Mouse (Mus musculus) kidney, embryonic 14.5 days (tissue): ENCODE measurements around the gene Syne2. TPM values are rescaled to one million over a fixed set of nuclear protein-coding genes. Genes with fewer than 3 reads are reported as not detected.

Experiments used
- ATAC-seq: fragments of 200-750 bp; cut with Nextera tagmentation; 2 replicates; pipeline ENCODE4 v1.8.0; 2017; ENCODE audit warnings: moderate number of reproducible peaks, mild to moderate bottlenecking, moderate TSS enrichment, moderate library complexity; ENCODE audit not compliant: low FRiP score, low TSS enrichment
- H3K27ac ChIP-seq: fragments of 300-500 bp; sonication (generic); 2 replicates; pipeline ENCODE4 v1.5.1; 2014; ENCODE audit warnings: low read depth, mild to moderate bottlenecking, low read length, moderate library complexity, mixed read lengths
- H3K27me3 ChIP-seq: fragments of 300-500 bp; sonication (generic); 2 replicates; pipeline ENCODE4 v1.6.1; 2014; ENCODE audit warnings: mild to moderate bottlenecking, low read length; ENCODE audit not compliant: control insufficient read depth, insufficient read depth
- H3K36me3 ChIP-seq: fragments of 300-500 bp; sonication (generic); 2 replicates; pipeline ENCODE4 v1.6.1; 2014; ENCODE audit warnings: low read length, mixed read lengths; ENCODE audit not compliant: control insufficient read depth, insufficient read depth
- H3K4me1 ChIP-seq: fragments of 300-500 bp; sonication (generic); 2 replicates; pipeline ENCODE4 v1.6.1; 2014; ENCODE audit warnings: low read length, mixed read lengths; ENCODE audit not compliant: control insufficient read depth, insufficient read depth
- H3K4me2 ChIP-seq: fragments of 300-500 bp; sonication (generic); replicated peaks from 2 replicates; pipeline ENCODE4 v1.6.1; 2014; ENCODE audit warnings: low read depth, mild to moderate bottlenecking, low read length
- H3K4me3 ChIP-seq: fragments of 300-500 bp; sonication (generic); 2 replicates; pipeline ENCODE4 v1.5.1; 2014; ENCODE audit warnings: mild to moderate bottlenecking, low read length
- H3K9ac ChIP-seq: fragments of 300-500 bp; sonication (generic); 2 replicates; pipeline ENCODE4 v1.6.1; 2014; ENCODE audit warnings: low read depth, mild to moderate bottlenecking, low read length, moderate library complexity
- H3K9me3 ChIP-seq: fragments of 300-500 bp; sonication (generic); 2 replicates; pipeline ENCODE4 v1.6.1; 2016; ENCODE audit warnings: low read length; ENCODE audit not compliant: control insufficient read depth
- WGBS: fragments of 180-500 bp; shearing (Covaris S2); extraction: QIAGEN DNeasy Blood & Tissue Kit; methylation state at CpG from one replicate; pipeline ENCODE4 v1.1.7; 2014; 5-methylcytosine and 5-hydroxymethylcytosine counted together
- polyA plus RNA-seq: library from polyadenylated mRNA; unstranded; fragments of >200 nt; fragmentation: Nextera tagmentation; extraction: Ambion mirVana; gene quantifications from 2 replicates; pipeline ENCODE4 v1.2.1, GENCODE M21; 2014

Gene Syne2
- polyA plus RNA-seq, 1 experiment from 2014 or later, result 69.0 TPM

DNA sequence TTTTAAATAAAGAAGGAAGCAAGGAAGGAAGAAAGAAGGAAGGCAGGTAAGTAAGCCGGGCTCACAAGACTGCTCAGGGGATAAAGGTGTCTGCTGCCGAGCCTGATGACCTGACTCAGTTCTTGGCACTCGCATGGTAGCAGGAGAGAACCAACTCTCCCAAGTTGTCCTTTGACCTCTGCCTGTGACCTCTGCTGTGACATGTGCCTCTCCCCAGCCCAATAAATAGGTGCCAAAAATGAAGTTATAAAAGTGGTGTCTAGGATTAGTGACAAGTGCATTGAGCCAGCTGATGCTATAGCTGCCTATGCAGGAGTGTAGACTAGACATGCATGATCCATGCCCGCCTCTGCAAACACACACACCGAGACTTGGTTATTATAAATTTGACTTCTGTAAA is 73.3 kb downstream of the Syne2 start:
- Histone ChIP-seq H3K27me3 (no peaks in the 10 kb centered on the region), H3K9me3 (no peaks in the 10 kb centered on the region), H3K4me3 (no peak overlapping the region), H3K4me2 (no peak overlapping the region), H3K9ac (no peak overlapping the region), H3K36me3 (peaks cover 35% of the 10 kb centered on the region; the same call in 1 of the 2 replicates), H3K4me1 (no peaks in the 10 kb centered on the region), H3K27ac (no peak overlapping the region)
- no peak for ATAC-seq
- 86% methylated on average over 5 of the region's 5 CpGs for WGBS

DNA sequence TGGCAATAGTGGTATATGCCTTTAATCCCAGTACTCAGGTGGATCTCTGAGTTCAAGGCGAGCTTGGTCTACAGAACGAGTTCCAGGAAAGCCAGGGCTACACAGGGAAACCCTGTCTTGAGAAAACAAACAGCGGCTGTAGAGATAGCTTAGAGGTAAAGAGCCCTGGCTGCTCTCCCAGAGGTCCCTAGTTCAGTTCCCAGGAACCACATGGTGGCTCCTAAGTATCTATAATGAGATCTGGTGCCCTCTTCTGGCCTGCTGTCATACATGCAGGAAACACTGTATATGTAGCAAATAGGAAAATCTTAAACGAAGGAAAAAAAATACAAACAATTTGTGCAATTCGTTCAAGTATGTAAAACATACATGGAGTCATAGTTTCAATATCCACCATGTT is 75.5 kb downstream of the Syne2 start:
- Histone ChIP-seq H3K36me3 (peaks cover 38% of the 10 kb centered on the region; the same call in 1 of the 2 replicates), H3K4me2 (no peak overlapping the region)
- WGBS, result 79% methylated on average over 5 of the region's 5 CpGs

DNA sequence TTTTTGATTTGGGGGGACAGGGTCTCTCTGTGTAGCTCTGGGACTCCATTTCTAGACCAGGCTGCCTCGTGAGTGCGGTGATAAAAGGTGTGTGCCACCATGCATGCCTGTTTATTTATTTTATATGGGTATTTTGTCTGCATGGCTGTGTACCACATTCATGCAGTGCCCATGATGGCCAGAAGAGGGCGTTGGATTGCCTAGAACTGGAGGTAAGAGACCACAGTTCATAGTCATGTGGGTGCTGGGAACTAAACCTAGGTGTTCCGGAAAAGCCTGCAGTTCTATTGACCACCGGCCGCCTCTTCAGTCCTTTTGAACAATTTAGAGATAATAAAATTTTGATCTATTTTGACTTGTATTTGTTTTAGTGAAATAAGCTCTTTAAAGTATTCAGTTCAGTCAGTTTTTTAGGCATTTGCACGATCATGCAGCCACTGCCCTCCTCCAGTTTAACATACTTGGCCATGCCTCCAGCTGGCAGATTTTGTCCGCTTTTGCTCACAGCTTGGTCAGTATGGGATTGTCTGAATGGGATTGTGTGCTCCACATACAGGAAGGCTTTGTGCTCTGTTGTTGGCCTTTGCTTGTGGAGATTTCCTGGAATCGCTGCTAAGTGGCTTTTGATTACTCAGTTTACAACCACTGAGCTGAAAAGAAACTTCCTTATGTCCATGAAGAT is 76.5 kb downstream of the Syne2 start:
- H3K27me3 ChIP-seq, result no peaks in the 10 kb centered on the region
- no peak overlapping the region for H3K27ac ChIP-seq
- H3K9ac ChIP-seq, result no peak overlapping the region
- no peak overlapping the region for H3K4me2 ChIP-seq
- ATAC-seq, result no peak
- WGBS, result 82% methylated on average over 9 of the region's 9 CpGs
- no peaks in the 10 kb centered on the region for H3K4me1 ChIP-seq
- H3K9me3 ChIP-seq, result no peaks in the 10 kb centered on the region
- H3K4me3 ChIP-seq, result no peak overlapping the region
- peaks cover 37% of the 10 kb centered on the region; the same call in 1 of the 2 replicates for H3K36me3 ChIP-seq

More for the DNA sequence above, 75.5 kb downstream of the Syne2 start:
- no peak overlapping the region for H3K9ac ChIP-seq
- no peaks in the 10 kb centered on the region for H3K4me1 ChIP-seq
- no peaks in the 10 kb centered on the region for H3K27me3 ChIP-seq
- no peak overlapping the region for H3K4me3 ChIP-seq
- H3K27ac ChIP-seq, result no peak overlapping the region
- H3K9me3 ChIP-seq, result no peaks in the 10 kb centered on the region
- no peak for ATAC-seq

DNA sequence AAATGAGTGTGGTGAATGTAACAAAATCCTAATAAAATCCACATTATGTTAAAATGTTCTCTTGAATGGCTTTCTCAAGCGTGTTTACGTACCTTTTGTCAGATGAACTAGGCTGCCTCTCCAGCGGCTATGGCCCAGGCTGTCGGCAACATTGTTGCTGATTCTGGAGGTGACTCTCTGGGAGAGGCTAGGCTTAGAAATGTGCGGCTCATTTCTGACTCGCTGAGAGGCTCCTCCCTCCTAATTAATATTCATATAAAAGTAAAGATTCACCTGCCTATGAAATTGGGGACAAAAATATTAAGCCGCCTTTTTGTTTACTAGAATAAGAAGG is 77.0 kb downstream of the Syne2 start:
- no peaks in the 10 kb centered on the region for H3K9me3 ChIP-seq
- no peak overlapping the region for H3K4me2 ChIP-seq
- WGBS, result 81% methylated on average over 7 of the region's 7 CpGs
- H3K36me3 ChIP-seq, result peaks cover 37% of the 10 kb centered on the region; the same call in 1 of the 2 replicates
- H3K9ac ChIP-seq, result no peak overlapping the region
- H3K4me3 ChIP-seq, result no peak overlapping the region
- no peaks in the 10 kb centered on the region for H3K4me1 ChIP-seq
- no peaks in the 10 kb centered on the region for H3K27me3 ChIP-seq
- no peak for ATAC-seq
- H3K27ac ChIP-seq, result no peak overlapping the region

DNA sequence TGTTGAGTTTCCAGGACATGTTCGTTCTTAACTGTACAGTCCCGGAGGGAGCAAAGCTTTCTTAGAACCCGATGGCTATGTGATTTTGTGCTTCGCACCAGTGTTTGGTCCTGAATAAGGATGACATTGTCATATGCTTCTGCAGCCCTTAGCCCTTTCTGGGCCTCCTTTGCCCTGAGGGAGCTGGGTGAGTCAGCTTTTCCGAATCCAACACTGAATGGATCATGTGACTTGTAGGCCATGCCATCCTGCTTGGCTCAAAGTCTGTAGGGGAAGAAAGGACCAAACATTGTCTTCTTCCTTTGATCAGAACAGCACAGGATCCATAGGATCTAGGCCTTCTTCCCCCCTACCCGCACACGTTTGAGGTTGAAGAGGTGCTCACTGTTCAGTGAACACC is 79.9 kb downstream of the Syne2 start:
- H3K36me3 ChIP-seq, result peaks cover 18% of the 10 kb centered on the region; the same call in 1 of the 2 replicates
- no peaks in the 10 kb centered on the region for H3K4me1 ChIP-seq
- H3K4me2 ChIP-seq, result no peak overlapping the region
- no peak overlapping the region for H3K9ac ChIP-seq
- no peak for ATAC-seq
- 91% methylated on average over 7 of the region's 7 CpGs for WGBS
- no peak overlapping the region for H3K27ac ChIP-seq
- no peak overlapping the region for H3K4me3 ChIP-seq
- H3K9me3 ChIP-seq, result 0 out of 2 replicates have a peak, but pooled peaks cover 2% of the 10 kb centered on the region
- H3K27me3 ChIP-seq, result no peaks in the 10 kb centered on the region

DNA sequence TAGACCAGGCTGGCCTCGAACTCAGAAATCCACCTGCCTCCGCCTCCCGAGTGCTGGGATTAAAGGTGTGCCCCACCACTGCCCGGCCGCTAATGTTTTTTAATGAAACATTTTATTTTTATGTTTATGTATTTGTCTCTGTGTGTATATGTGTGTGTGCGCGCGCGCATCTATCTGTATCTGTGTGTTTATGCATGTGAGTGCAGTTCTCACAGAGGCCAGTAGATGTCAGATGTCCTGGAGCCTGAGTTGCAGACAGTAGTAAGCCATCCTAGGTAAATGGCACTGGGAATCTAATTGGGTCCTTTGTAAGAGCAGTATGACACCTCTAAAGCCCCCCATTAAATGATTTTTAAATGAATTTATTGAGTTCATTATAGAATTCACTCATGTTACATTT is 83.8 kb downstream of the Syne2 start:
- no peaks in the 10 kb centered on the region for H3K27me3 ChIP-seq
- H3K36me3 ChIP-seq, result peaks cover 17% of the 10 kb centered on the region
- WGBS, result 92% methylated on average over 9 of the region's 9 CpGs
- H3K9ac ChIP-seq, result no peak overlapping the region
- no peaks in the 10 kb centered on the region for H3K4me1 ChIP-seq
- H3K4me2 ChIP-seq, result no peak overlapping the region
- 0 out of 2 replicates have a peak, but pooled peaks cover 2% of the 10 kb centered on the region for H3K9me3 ChIP-seq
- ATAC-seq, result no peak
- H3K4me3 ChIP-seq, result no peak overlapping the region
- no peak overlapping the region for H3K27ac ChIP-seq

DNA sequence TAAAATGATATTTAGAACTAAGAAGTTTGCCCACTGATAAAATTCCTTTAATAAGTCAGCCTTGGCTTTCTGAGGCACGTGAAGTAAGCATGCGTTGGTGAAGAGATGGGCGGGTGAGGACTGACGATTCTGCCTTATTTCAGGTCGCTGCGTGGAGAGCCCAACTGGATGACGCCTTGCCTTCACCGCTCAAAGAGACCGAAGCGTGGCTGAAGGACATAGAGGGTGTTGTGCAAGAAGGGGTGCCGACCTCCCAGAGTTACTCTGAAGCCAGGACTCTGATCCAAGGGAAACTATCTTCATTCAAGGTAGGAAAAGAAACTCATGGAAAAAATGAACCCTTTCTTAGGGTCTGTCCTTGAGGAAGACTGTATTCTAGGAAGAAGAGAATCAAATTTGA is 86.1 kb downstream of the Syne2 start:
- Histone ChIP-seq H3K9ac (no peak overlapping the region), H3K9me3 (0 out of 2 replicates have a peak, but pooled peaks cover 2% of the 10 kb centered on the region), H3K4me3 (no peak overlapping the region), H3K27ac (no peak overlapping the region), H3K36me3 (peaks cover 19% of the 10 kb centered on the region), H3K4me2 (no peak overlapping the region), H3K4me1 (no peaks in the 10 kb centered on the region), H3K27me3 (no peaks in the 10 kb centered on the region)
- no peak for ATAC-seq
- 95% methylated on average over 11 of the region's 11 CpGs for WGBS

DNA sequence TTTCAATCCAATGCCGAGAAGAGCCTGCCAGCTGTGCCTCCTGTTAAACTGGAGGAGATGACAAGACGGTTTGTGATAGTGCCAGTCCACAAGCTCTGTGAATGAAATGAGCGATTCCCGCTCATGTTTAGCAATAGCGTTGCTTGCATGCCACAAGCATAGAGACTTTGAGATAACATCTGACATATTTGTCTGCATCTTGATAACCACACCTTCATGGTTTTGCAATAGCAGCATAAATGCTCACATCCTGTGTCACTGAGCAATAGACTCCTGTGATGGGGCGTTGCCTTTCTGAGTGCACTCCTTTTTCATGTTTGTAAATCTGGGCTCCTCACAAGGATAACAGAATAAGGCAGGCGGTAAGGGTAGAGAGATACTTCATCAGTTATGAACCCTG is 87.4 kb downstream of the Syne2 start:
- Histone ChIP-seq H3K9me3 (0 out of 2 replicates have a peak, but pooled peaks cover 2% of the 10 kb centered on the region), H3K4me3 (no peak overlapping the region), H3K4me1 (no peaks in the 10 kb centered on the region), H3K4me2 (no peak overlapping the region), H3K27me3 (no peaks in the 10 kb centered on the region), H3K9ac (no peak overlapping the region), H3K27ac (no peak overlapping the region), H3K36me3 (peaks cover 30% of the 10 kb centered on the region)
- no peak for ATAC-seq
- WGBS, result 91% methylated on average over 7 of the region's 7 CpGs

DNA sequence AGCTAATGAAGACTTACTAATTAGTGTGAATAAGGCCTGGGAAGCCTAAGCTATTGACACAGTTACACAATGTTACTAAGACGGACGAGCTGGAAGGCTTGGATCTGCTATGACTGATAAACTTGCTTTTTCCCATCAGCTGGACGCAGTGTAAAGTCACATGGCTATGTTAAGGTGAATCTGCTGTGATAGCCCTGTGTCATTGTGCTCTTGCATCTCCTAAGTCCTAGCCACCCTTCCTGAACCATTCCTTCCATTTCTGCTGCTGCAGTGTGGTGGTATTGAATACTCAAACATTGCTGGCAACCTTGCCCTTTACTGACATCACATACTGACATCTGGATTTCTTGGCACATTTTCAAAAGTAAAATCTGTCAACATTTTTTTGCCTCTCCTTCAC is 90.5 kb downstream of the Syne2 start:
- Histone ChIP-seq H3K27ac (no peak overlapping the region), H3K4me2 (no peak overlapping the region), H3K9ac (no peak overlapping the region), H3K9me3 (no peaks in the 10 kb centered on the region), H3K4me3 (no peak overlapping the region), H3K4me1 (no peaks in the 10 kb centered on the region), H3K36me3 (peaks cover 51% of the 10 kb centered on the region), H3K27me3 (no peaks in the 10 kb centered on the region)
- no peak for ATAC-seq
- WGBS, result 91% methylated on average over 3 of the region's 3 CpGs
